Mouse (Mus musculus): ENCODE measurements around the gene Ssmem1. TPM values are rescaled to one million over a fixed set of nuclear protein-coding genes. Genes with fewer than 3 reads are reported as not detected.

The Ssmem1 gene
- total and polyA plus RNA-seq, 3 experiments = 0.17 to 0.34 TPM; not detected in 1

DNA sequence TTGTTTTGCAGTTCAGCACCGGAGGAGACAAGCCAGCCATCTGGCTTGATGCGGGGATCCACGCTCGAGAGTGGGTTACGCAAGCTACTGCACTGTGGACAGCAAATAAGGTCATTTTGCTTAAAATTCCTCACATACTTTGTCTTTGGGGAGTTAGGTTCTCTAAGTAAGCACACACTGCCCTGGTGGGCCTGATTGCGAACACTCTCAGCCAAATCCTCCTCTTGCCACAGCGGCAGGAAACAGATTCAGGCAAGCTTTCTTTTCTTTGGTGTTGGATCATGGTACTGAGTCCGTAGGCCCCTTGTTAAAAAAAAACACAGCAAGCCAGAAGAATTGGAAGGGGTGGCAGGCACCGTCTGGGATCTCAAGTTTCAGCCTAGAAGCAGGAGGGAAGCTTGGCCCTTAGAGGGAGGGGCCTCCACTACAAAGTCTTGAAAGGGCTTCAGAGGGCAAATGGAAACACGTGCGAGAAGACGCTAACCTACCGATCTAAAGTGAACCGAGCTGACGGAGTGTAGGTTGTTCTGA lies 39.6 kb downstream of the Ssmem1 start:
- DNase-seq (ENCODE audit: extremely low read depth) = no peak
- no peaks in the 10 kb centered on the region for H3K9me3 ChIP-seq (replicated peaks; ENCODE audit: low read length)
- no peaks in the 10 kb centered on the region for H3K36me3 ChIP-seq (replicated peaks in 1 of 2; ENCODE audit: control insufficient read depth in 1 of 2, insufficient read depth in 1 of 2, low read length in 1 of 2)
- H3K4me2 ChIP-seq (ENCODE audit: insufficient read depth, low read depth, poor library complexity, severe bottlenecking) = no peak overlapping the region
- H3K4me1 ChIP-seq (ENCODE audit: control insufficient read depth in 1 of 2, insufficient read depth in 2 of 2) = peaks cover 2 to 3% of the 10 kb centered on the region in 2 experiments; a peak in 2 of 4 replicates
- in situ Hi-C loops (cut with MboI; ENCODE audit: low pct_ligation_motif_present, low pct_unique_long_range_greater_than_20kb, low sequenced_read_pairs) (no loop called here), dilution Hi-C loops (cut with MboI; ENCODE audit: extremely low pct_ligation_motif_present, extremely low pct_unique_long_range_greater_than_20kb, low sequenced_read_pairs) (no loop called here)
- TF ChIP-seq USF1 (IDR thresholded peaks at IDR 0.05; ENCODE audit: low read depth, low read length) = no peak
- TF ChIP-seq ETS1 (conservative IDR thresholded peaks at IDR 0.05; ENCODE audit: low read depth, low read length) = no peak
- TF ChIP-seq BHLHE40 (IDR thresholded peaks at IDR 0.05; ENCODE audit: low read depth, low read length) = no peak
- no peak for TF ChIP-seq IRF4 (IDR thresholded peaks at IDR 0.05; ENCODE audit: low read depth, low read length)
- no peak for TF ChIP-seq MXI1 (IDR thresholded peaks at IDR 0.05; ENCODE audit: low read depth, low read length)
- TF ChIP-seq NELFE (IDR thresholded peaks at IDR 0.05; ENCODE audit: low read depth, low read length) = no peak
- no peak for TF ChIP-seq EP300 (IDR thresholded peaks at IDR 0.05; ENCODE audit: low read length)
- TF ChIP-seq TBP (conservative IDR thresholded peaks at IDR 0.05; ENCODE audit: low read depth, low read length) = no peak
- TF ChIP-seq MEF2A (IDR thresholded peaks at IDR 0.05; ENCODE audit: borderline replicate concordance, low read depth, low read length) = no peak
- TF ChIP-seq SMC3 (IDR thresholded peaks at IDR 0.05; ENCODE audit: low read depth, low read length) = no peak
- H3K27me3 ChIP-seq (replicated peaks) = no peaks in the 10 kb centered on the region
- no peak overlapping the region for H3K27ac ChIP-seq (ENCODE audit: insufficient read depth, low read depth)
- no peak overlapping the region for H3K9ac ChIP-seq (ENCODE audit: insufficient read depth, low read depth)
- no peaks in the 10 kb centered on the region for H3K79me2 ChIP-seq (replicated peaks; ENCODE audit: control insufficient read depth, extremely low read depth, insufficient read depth, poor library complexity, severe bottlenecking)
- no peak overlapping the region for H3K4me3 ChIP-seq (replicated peaks in 1 of 3; ENCODE audit: low read depth in 2 of 3, low read length in 2 of 3, poor library complexity in 1 of 3)

DNA sequence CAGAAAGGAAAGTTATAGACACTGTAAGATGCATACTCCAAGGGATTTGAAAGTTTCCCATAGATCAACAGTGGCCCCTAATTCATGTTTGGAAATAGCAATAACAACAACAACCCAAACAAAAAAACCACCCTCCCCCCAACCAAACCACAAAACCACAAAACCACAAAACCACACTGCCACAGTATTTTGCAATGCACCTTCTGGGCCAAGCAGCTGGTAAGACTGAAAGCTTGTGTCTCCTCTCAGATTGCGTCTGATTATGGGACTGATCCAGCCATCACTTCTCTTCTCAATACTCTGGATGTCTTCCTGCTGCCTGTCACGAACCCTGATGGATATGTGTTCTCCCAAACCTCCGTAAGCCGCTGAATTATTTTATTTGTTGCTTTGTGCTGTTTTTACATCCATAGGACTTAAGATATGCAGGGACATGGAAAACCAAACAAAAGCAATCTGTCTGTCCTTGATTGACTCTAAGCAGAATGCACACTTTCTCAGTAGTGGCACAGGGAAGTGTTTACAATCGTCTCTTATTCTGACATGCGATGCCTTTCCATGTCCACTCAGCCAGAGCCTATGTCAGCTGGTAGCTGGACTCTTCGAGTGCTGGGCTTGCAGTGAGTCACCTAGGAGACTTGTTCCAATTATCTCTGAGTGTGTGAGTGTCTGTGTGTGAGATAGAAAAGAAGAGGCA lies 41.0 kb downstream of the Ssmem1 start:
- TF ChIP-seq PAX5 (IDR thresholded peaks at IDR 0.05; ENCODE audit: low read length) (no peak), ZMIZ1 (IDR thresholded peaks at IDR 0.05; ENCODE audit: low read depth, low read length) (no peak), CHD1 (IDR thresholded peaks at IDR 0.05; ENCODE audit: low read depth, low read length) (no peak), E2F4 (IDR thresholded peaks at IDR 0.05; ENCODE audit: insufficient replicate concordance, low read depth, low read length) (no peak), USF1 (IDR thresholded peaks at IDR 0.05; ENCODE audit: low read depth, low read length) (no peak), RAD21 (IDR thresholded peaks at IDR 0.05; ENCODE audit: low read depth, low read length) (no peak), ETS1 (conservative IDR thresholded peaks at IDR 0.05; ENCODE audit: low read depth, low read length) (no peak), BHLHE40 (IDR thresholded peaks at IDR 0.05; ENCODE audit: low read depth, low read length) (no peak), HCFC1 (IDR thresholded peaks at IDR 0.05; ENCODE audit: low read depth, low read length) (no peak), USF2 (conservative IDR thresholded peaks at IDR 0.05; ENCODE audit: low read depth, low read length) (no peak), JUND (conservative IDR thresholded peaks at IDR 0.05; ENCODE audit: low read depth, low read length) (no peak), IRF4 (IDR thresholded peaks at IDR 0.05; ENCODE audit: low read depth, low read length) (no peak), ZNF384 (IDR thresholded peaks at IDR 0.05; ENCODE audit: low read depth, low read length) (no peak)
- no peak overlapping the region for H3K27ac ChIP-seq (ENCODE audit: insufficient read depth, low read depth)
- H3K9ac ChIP-seq (ENCODE audit: insufficient read depth, low read depth) = no peak overlapping the region
- peaks cover 2 to 3% of the 10 kb centered on the region in 2 experiments; a peak in 2 of 4 replicates for H3K4me1 ChIP-seq (ENCODE audit: control insufficient read depth in 1 of 2, insufficient read depth in 2 of 2)
- H3K4me3 ChIP-seq (replicated peaks in 1 of 3; ENCODE audit: low read depth in 2 of 3, low read length in 2 of 3, poor library complexity in 1 of 3) = no peak overlapping the region
- in situ Hi-C loops (cut with MboI; ENCODE audit: low pct_ligation_motif_present, low pct_unique_long_range_greater_than_20kb, low sequenced_read_pairs) = no loop called here
- no peaks in the 10 kb centered on the region for H3K27me3 ChIP-seq (replicated peaks)
- no peak for DNase-seq (ENCODE audit: extremely low read depth)
- no peak overlapping the region for H3K4me2 ChIP-seq (ENCODE audit: insufficient read depth, low read depth, poor library complexity, severe bottlenecking)
- dilution Hi-C loops (cut with MboI; ENCODE audit: extremely low pct_ligation_motif_present, extremely low pct_unique_long_range_greater_than_20kb, low sequenced_read_pairs) = no loop called here
- no peaks in the 10 kb centered on the region for H3K36me3 ChIP-seq (replicated peaks in 1 of 2; ENCODE audit: control insufficient read depth in 1 of 2, insufficient read depth in 1 of 2, low read length in 1 of 2)
- H3K79me2 ChIP-seq (replicated peaks; ENCODE audit: control insufficient read depth, extremely low read depth, insufficient read depth, poor library complexity, severe bottlenecking) = no peaks in the 10 kb centered on the region
- H3K9me3 ChIP-seq (replicated peaks; ENCODE audit: low read length) = no peaks in the 10 kb centered on the region

Measured in CH12.LX (cell line).